Mouse (Mus musculus) heart, adult 10 weeks (tissue): ENCODE data around the gene Bcas2. TPM values are rescaled to one million over a fixed set of nuclear protein-coding genes. Genes with fewer than 3 reads are reported as not detected.

ENCODE experiments used
- polyA plus RNA-seq: library from polyadenylated mRNA; stranded (reverse); fragments of 350-450 nt; fragmentation: Illumina TruSeq; extraction: RNeasy Lipid Tissue Mini Kit (QIAGEN cat#74804); gene quantifications from one replicate; pipeline ENCODE4 v1.2.3, GENCODE M21; 2014; ENCODE audit warnings: low read depth, low replicate concordance

The Bcas2 gene
- 50.9 TPM for polyA plus RNA-seq

DNA sequence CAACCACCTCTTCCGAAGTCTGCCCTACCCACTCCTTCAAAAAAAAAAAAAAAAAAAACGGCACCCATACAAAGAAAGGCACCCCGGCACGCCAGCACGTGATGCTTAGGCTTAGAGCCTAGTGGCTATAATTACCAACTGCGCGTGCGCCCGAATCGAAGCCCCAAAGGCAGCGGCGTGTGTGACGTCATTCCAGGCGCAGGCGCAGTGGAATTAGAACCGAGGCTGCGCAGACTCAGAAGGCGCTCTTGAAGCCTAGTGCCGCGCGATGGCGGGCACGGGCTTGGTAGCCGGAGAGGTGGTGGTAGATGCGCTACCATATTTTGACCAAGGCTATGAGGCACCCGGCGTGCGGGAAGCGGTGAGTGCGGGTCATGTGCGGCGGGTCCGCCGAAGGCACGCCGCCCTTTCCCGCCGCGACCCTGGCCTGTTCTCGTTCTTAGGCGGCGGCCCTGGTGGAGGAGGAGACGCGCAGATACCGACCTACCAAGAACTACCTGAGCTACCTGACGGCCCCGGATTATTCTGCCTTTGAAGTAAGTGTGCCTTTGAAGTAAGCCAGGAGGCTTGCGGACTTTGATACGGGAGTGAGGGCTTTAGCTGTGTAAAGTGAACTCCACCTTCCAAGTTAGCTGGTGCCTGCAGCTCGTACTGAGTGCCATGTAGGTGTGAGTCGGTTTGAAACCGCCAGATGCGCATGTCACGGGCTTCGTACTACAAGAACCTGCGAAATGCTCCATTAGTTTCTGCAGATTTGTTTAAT lies at the start of gene Bcas2:
TSS of gene Bcas2 (plus strand) at position 151 of the 763 bp plus-strand sequence.

Other genes with a start within 250 kb of the Bcas2 start
- gene Sycp1, start 235.6 kb upstream of the Bcas2 start, polyA plus RNA-seq = not detected
- not detected for gene Nr1h5, start 207.5 kb upstream of the Bcas2 start, polyA plus RNA-seq
- 29.4 TPM for gene Sike1, start 175.9 kb upstream of the Bcas2 start, polyA plus RNA-seq
- gene Csde1, start 151.2 kb upstream of the Bcas2 start, polyA plus RNA-seq = 302 TPM
- 20.8 TPM for gene Nras, start 113.4 kb upstream of the Bcas2 start, polyA plus RNA-seq
- gene Ampd1, start 97.6 kb upstream of the Bcas2 start, polyA plus RNA-seq = not detected
- gene Dennd2c, start 69.1 kb upstream of the Bcas2 start, polyA plus RNA-seq = 1.4 TPM
- gene Trim33, start 107.6 kb downstream of the Bcas2 start, polyA plus RNA-seq = 8.9 TPM